Mouse (Mus musculus) lung, embryonic 16.5 days (tissue): ENCODE measurements around the gene Megf11. TPM values are rescaled to one million over a fixed set of nuclear protein-coding genes. Genes with fewer than 3 reads are reported as not detected.

Experiments
- ATAC-seq: fragments of 200-750 bp; cut with Nextera tagmentation; 2 replicates; pipeline ENCODE4 v1.8.0; 2017; ENCODE audit warnings: low read depth, mild to moderate bottlenecking, moderate library complexity
- H3K27ac ChIP-seq: fragments of 300-500 bp; sonication (generic); 2 replicates; pipeline ENCODE4 v1.5.1; 2014; ENCODE audit warnings: mild to moderate bottlenecking, control low read depth, low read length
- H3K27me3 ChIP-seq: fragments of 300-500 bp; sonication (generic); 2 replicates; pipeline ENCODE4 v1.6.1; 2014; ENCODE audit warnings: low read depth, low read length, mixed read lengths; ENCODE audit not compliant: control insufficient read depth, insufficient read depth
- H3K36me3 ChIP-seq: fragments of 300-500 bp; sonication (generic); 2 replicates; pipeline ENCODE4 v1.6.1; 2014; ENCODE audit warnings: low read length; ENCODE audit not compliant: control insufficient read depth, insufficient read depth
- H3K4me1 ChIP-seq: fragments of 300-500 bp; sonication (generic); replicated peaks from 2 replicates; pipeline ENCODE4 v1.6.1; 2014; ENCODE audit warnings: low read length, mixed read lengths; ENCODE audit not compliant: control insufficient read depth, insufficient read depth
- H3K4me2 ChIP-seq: fragments of 300-500 bp; sonication (generic); 2 replicates; pipeline ENCODE4 v1.6.1; 2014; ENCODE audit warnings: low read depth, low read length, control low read depth
- H3K4me3 ChIP-seq: fragments of 300-500 bp; sonication (generic); 2 replicates; pipeline ENCODE4 v1.5.1; 2014; ENCODE audit warnings: mild to moderate bottlenecking, low read length, control low read depth
- H3K9ac ChIP-seq: fragments of 300-500 bp; sonication (generic); 2 replicates; pipeline ENCODE4 v1.6.1; 2014; ENCODE audit warnings: low read length, control low read depth
- H3K9me3 ChIP-seq: fragments of 300-500 bp; sonication (generic); 2 replicates; pipeline ENCODE4 v1.6.1; 2016; ENCODE audit warnings: low read length; ENCODE audit not compliant: control insufficient read depth
- WGBS: fragments of 180-500 bp; shearing (Covaris S2); extraction: QIAGEN DNeasy Blood & Tissue Kit; methylation state at CpG from one replicate; pipeline ENCODE4 v1.1.7; 2014; 5-methylcytosine and 5-hydroxymethylcytosine counted together
- polyA plus RNA-seq: library from polyadenylated mRNA; unstranded; fragments of >200 nt; fragmentation: Nextera tagmentation; extraction: Ambion mirVana; gene quantifications from 2 replicates; pipeline ENCODE4 v1.2.1, GENCODE M21; 2015

Megf11 gene
- polyA plus RNA-seq, 1 experiment from 2014 or later: 1.2 TPM

- H3K4me3 ChIP-seq: no peak overlapping the region
- ATAC-seq: no peak
- no peak overlapping the region for H3K9ac ChIP-seq
- no peaks in the 10 kb centered on the region for H3K4me1 ChIP-seq
- no peak overlapping the region for H3K4me2 ChIP-seq
- H3K9me3 ChIP-seq: no peaks in the 10 kb centered on the region
- no peaks in the 10 kb centered on the region for H3K27me3 ChIP-seq
- no peaks in the 10 kb centered on the region for H3K36me3 ChIP-seq
- no peak overlapping the region for H3K27ac ChIP-seq
- WGBS: 50% methylated on average over 4 of the region's 4 CpGs
Observed at GRCm38 (mm10) chr9:64487377-64487776, 102.0 kb downstream of the Megf11 start.

- no peak for ATAC-seq
- no peak overlapping the region for H3K27ac ChIP-seq
- no peak overlapping the region for H3K9ac ChIP-seq
- 81% methylated on average over 6 of the region's 6 CpGs for WGBS
- H3K36me3 ChIP-seq: no peaks in the 10 kb centered on the region
- H3K9me3 ChIP-seq: no peaks in the 10 kb centered on the region
- H3K4me3 ChIP-seq: no peak overlapping the region
- H3K4me2 ChIP-seq: no peak overlapping the region
- H3K4me1 ChIP-seq: no peaks in the 10 kb centered on the region
- H3K27me3 ChIP-seq: no peaks in the 10 kb centered on the region
Observed at GRCm38 (mm10) chr9:64494647-64495046, 109.2 kb downstream of the Megf11 start.

- no peak overlapping the region for H3K4me3 ChIP-seq
- no peaks in the 10 kb centered on the region for H3K4me1 ChIP-seq
- H3K36me3 ChIP-seq: no peaks in the 10 kb centered on the region
- H3K27ac ChIP-seq: no peak overlapping the region
- no peak overlapping the region for H3K9ac ChIP-seq
- no peaks in the 10 kb centered on the region for H3K9me3 ChIP-seq
- WGBS: 44% methylated on average over 5 of the region's 5 CpGs
- ATAC-seq: no peak
- no peak overlapping the region for H3K4me2 ChIP-seq
- H3K27me3 ChIP-seq: no peaks in the 10 kb centered on the region
Observed at GRCm38 (mm10) chr9:64498929-64499328, 113.5 kb downstream of the Megf11 start.

GRCm38 (mm10) chr9:64501211-64501610, 115.8 kb downstream of the Megf11 start:
- H3K4me1 ChIP-seq: no peaks in the 10 kb centered on the region
- no peaks in the 10 kb centered on the region for H3K36me3 ChIP-seq
- H3K27me3 ChIP-seq: no peaks in the 10 kb centered on the region
- no peak for ATAC-seq
- no peak overlapping the region for H3K27ac ChIP-seq
- H3K4me2 ChIP-seq: no peak overlapping the region
- no peaks in the 10 kb centered on the region for H3K9me3 ChIP-seq
- no peak overlapping the region for H3K4me3 ChIP-seq
- 95% methylated on average over 8 of the region's 8 CpGs for WGBS
- H3K9ac ChIP-seq: no peak overlapping the region

GRCm38 (mm10) chr9:64503996-64504395, 118.6 kb downstream of the Megf11 start:
- WGBS: 76% methylated on average over 1 of the region's 1 CpGs
- Histone ChIP-seq H3K9me3 (no peaks in the 10 kb centered on the region), H3K27ac (no peak overlapping the region), H3K27me3 (no peaks in the 10 kb centered on the region), H3K4me2 (no peak overlapping the region), H3K9ac (no peak overlapping the region), H3K4me1 (no peaks in the 10 kb centered on the region), H3K4me3 (no peak overlapping the region), H3K36me3 (no peaks in the 10 kb centered on the region)
- no peak for ATAC-seq

- Histone ChIP-seq H3K27me3 (no peaks in the 10 kb centered on the region), H3K4me3 (no peak overlapping the region), H3K4me1 (no peaks in the 10 kb centered on the region), H3K36me3 (no peaks in the 10 kb centered on the region), H3K4me2 (no peak overlapping the region), H3K9ac (no peak overlapping the region), H3K9me3 (no peaks in the 10 kb centered on the region), H3K27ac (no peak overlapping the region)
- 82% methylated on average over 3 of the region's 3 CpGs for WGBS
- no peak for ATAC-seq
Observed at GRCm38 (mm10) chr9:64504456-64504855, 119.0 kb downstream of the Megf11 start.

- H3K9ac ChIP-seq: no peak overlapping the region
- WGBS: 75% methylated on average over 8 of the region's 8 CpGs
- H3K27me3 ChIP-seq: no peaks in the 10 kb centered on the region
- no peak for ATAC-seq
- H3K36me3 ChIP-seq: no peaks in the 10 kb centered on the region
- no peaks in the 10 kb centered on the region for H3K4me1 ChIP-seq
- no peak overlapping the region for H3K27ac ChIP-seq
- H3K9me3 ChIP-seq: no peaks in the 10 kb centered on the region
- no peak overlapping the region for H3K4me2 ChIP-seq
- H3K4me3 ChIP-seq: no peak overlapping the region
Observed at GRCm38 (mm10) chr9:64504921-64505320, 119.5 kb downstream of the Megf11 start.

- WGBS: 58% methylated on average over 11 of the region's 11 CpGs
- no peaks in the 10 kb centered on the region for H3K9me3 ChIP-seq
- no peaks in the 10 kb centered on the region for H3K27me3 ChIP-seq
- H3K27ac ChIP-seq: no peak overlapping the region
- no peak overlapping the region for H3K9ac ChIP-seq
- H3K4me3 ChIP-seq: no peak overlapping the region
- no peaks in the 10 kb centered on the region for H3K4me1 ChIP-seq
- no peak overlapping the region for H3K4me2 ChIP-seq
- ATAC-seq: 0 out of 2 replicates have a peak, but pooled peaks have one; percentile 23
- H3K36me3 ChIP-seq: no peaks in the 10 kb centered on the region
Observed at GRCm38 (mm10) chr9:64506440-64507206, 121.2 kb downstream of the Megf11 start.

GRCm38 (mm10) chr9:64507207-64507517, 121.7 kb downstream of the Megf11 start:
- WGBS: 44% methylated on average over 6 of the region's 6 CpGs
- no peaks in the 10 kb centered on the region for H3K9me3 ChIP-seq
- no peak for ATAC-seq

GRCm38 (mm10) chr9:64507995-64508394, 122.6 kb downstream of the Megf11 start:
- Histone ChIP-seq H3K4me2 (no peak overlapping the region), H3K4me1 (no peaks in the 10 kb centered on the region), H3K9ac (no peak overlapping the region), H3K27ac (no peak overlapping the region), H3K9me3 (no peaks in the 10 kb centered on the region), H3K4me3 (no peak overlapping the region), H3K36me3 (no peaks in the 10 kb centered on the region), H3K27me3 (no peaks in the 10 kb centered on the region)
- WGBS: 38% methylated on average over 7 of the region's 7 CpGs
- no peak for ATAC-seq

More at GRCm38 (mm10) chr9:64507207-64507517, 121.7 kb downstream of the Megf11 start:
- Histone ChIP-seq H3K9ac (no peak overlapping the region), H3K36me3 (no peaks in the 10 kb centered on the region), H3K27me3 (no peaks in the 10 kb centered on the region), H3K4me3 (no peak overlapping the region), H3K27ac (no peak overlapping the region), H3K4me2 (no peak overlapping the region), H3K4me1 (no peaks in the 10 kb centered on the region)
